9 mouse cellular contexts compared by ENCODE assay signal in genomic region chr7:99659379-99660029, GRCm38 (mm10). TPM values are rescaled to one million over a fixed set of nuclear protein-coding genes. Genes with fewer than 3 reads are reported as not detected.
DNase-seq lines count a peak whose midpoint lies in the region; ATAC-seq lines count a peak whose summit lies in the region.
"Had no signal": no experiment of that assay in that cellular context is flagged by ENCODE, and none has a peak within 500 bp of the region (broad histone marks: within the 10 kb centered on the region; RNA-seq: fewer than 3 reads in every experiment).

No protein-coding gene starts in this region.

- WGBS in stomach, embryonic 15.5 days = 43% methylated on average over 12 of the region's 12 CpGs

- H3K27ac ChIP-seq in stomach, embryonic 15.5 days = no peak overlapping the region

- ATAC-seq in cerebellum, adult (ENCODE audit: insufficient number of reproducible peaks, low FRiP score, low TSS enrichment) = no peak
- ATAC-seq in stomach, embryonic 15.5 days (ENCODE audit: insufficient read depth, low FRiP score, low read depth) = peak; percentile 60; the same call in 1 of the 2 replicates

- H3K9ac ChIP-seq in stomach, embryonic 15.5 days = no peak overlapping the region

- intact Hi-C loops in left cerebral cortex, postnatal 36 days (cut with DNase I) = loop anchor here (2.0 to 5.0 kb wide), 2 partner anchors 53 to 139 kb away; partner anchors contain the start of gene Slco2b1

- no peak overlapping the region for H3K4me3 ChIP-seq in stomach, embryonic 15.5 days (replicated peaks)
- H3K4me3 ChIP-seq: myocyte had no signal

- H3K27me3 ChIP-seq in stomach, embryonic 15.5 days (replicated peaks) = 0 out of 2 replicates have a peak, but pooled peaks cover 6% of the 10 kb centered on the region

- H3K4me1 ChIP-seq in stomach, embryonic 15.5 days = peaks cover 6% of the 10 kb centered on the region; the same call in 1 of the 2 replicates

- H3K36me3 ChIP-seq in stomach, embryonic 15.5 days = no peaks in the 10 kb centered on the region

- no peaks in the 10 kb centered on the region for H3K9me3 ChIP-seq in stomach, embryonic 15.5 days

- no peak overlapping the region for H3K4me2 ChIP-seq in stomach, embryonic 15.5 days

- DNase-seq in cerebellum, adult 11 months = peak; percentile 53
- peak; percentile 73 for DNase-seq in cerebellum, adult 9-10 months
- DNase-seq in frontal cortex, postnatal 36 days (ENCODE audit: low spot score in 2 of 2) = peak; percentile 72 to 76
- DNase-seq in kidney, adult 11 months = peak; percentile 50
- peak; percentile 46 to 65 for DNase-seq in left cerebral cortex, postnatal 36 days (ENCODE audit: low spot score in 2 of 2)
- DNase-seq in naive thymus-derived CD4-positive, alpha-beta T cell, adult 2 months (ENCODE audit: low read depth) = peak; percentile 73

RNA-seq across cellular contexts. Expression of gene Tpbgl, which starts 32.6 kb away (rescaled TPM):
- total RNA-seq in left cerebral cortex, postnatal 36 days (2021) = 1 to 10 TPM; 3.2 to 4.2 TPM
- 1.9 and 2.0 TPM in 2 replicates for polyA plus RNA-seq in stomach, embryonic 15.5 days (2015; fragmentation: Nextera tagmentation; extraction: Ambion mirVana)
- polyA plus RNA-seq: myocyte had no signal

RNA-seq across cellular contexts. Expression of gene Slco2b1, which starts 51.6 kb away (rescaled TPM):
- 10 to 100 TPM; 11.7 to 14.2 TPM for total RNA-seq in left cerebral cortex, postnatal 36 days (2021)
- 2.7 and 3.3 TPM in 2 replicates for polyA plus RNA-seq in stomach, embryonic 15.5 days (2015; fragmentation: Nextera tagmentation; extraction: Ambion mirVana)
